Mouse (Mus musculus) ovary, adult 18-20 months (tissue): ENCODE measurements around the gene Slc6a9.

Experiments
- DNase-seq: peaks from one replicate; pipeline ENCODE4 v3.0.0; 2022; ENCODE audit warnings: low spot score, mixed read lengths

Slc6a9 gene

GRCm38 (mm10) chr4:117878301-117878700 is 44.0 kb downstream of the Slc6a9 start:
- DNase-seq = no peak

- DNase-seq = no peak
Measured at GRCm38 (mm10) chr4:117878703-117879102, 44.4 kb downstream of the Slc6a9 start.

GRCm38 (mm10) chr4:117882701-117883691 is 48.7 kb downstream of the Slc6a9 start, which contains the start of gene B4galt2:
Gene B4galt2 (minus strand): TSS chr4:117883487.
- DNase-seq = no peak

- DNase-seq = no peak
Measured at GRCm38 (mm10) chr4:117884146-117884545, 49.8 kb downstream of the Slc6a9 start.

- DNase-seq = no peak
Measured at GRCm38 (mm10) chr4:117885093-117885492, 50.8 kb downstream of the Slc6a9 start.

- DNase-seq = no peak
Measured at GRCm38 (mm10) chr4:117885994-117886393, 51.7 kb downstream of the Slc6a9 start.

GRCm38 (mm10) chr4:117886644-117887043 is 52.3 kb downstream of the Slc6a9 start:
- DNase-seq = no peak

GRCm38 (mm10) chr4:117887133-117887532 is 52.8 kb downstream of the Slc6a9 start, which contains the start of gene Atp6v0b:
Gene Atp6v0b (minus strand): TSS chr4:117887333.
- DNase-seq = peak; percentile 82

- no peak for DNase-seq
Measured at GRCm38 (mm10) chr4:117887920-117888319, 53.6 kb downstream of the Slc6a9 start.

GRCm38 (mm10) chr4:117889471-117889870 is 55.2 kb downstream of the Slc6a9 start:
- no peak for DNase-seq

GRCm38 (mm10) chr4:117890031-117890430 is 55.7 kb downstream of the Slc6a9 start:
- DNase-seq = no peak

GRCm38 (mm10) chr4:117890750-117891149 is 56.4 kb downstream of the Slc6a9 start:
- no peak for DNase-seq

GRCm38 (mm10) chr4:117891738-117892161 is 57.4 kb downstream of the Slc6a9 start, which contains the start of gene Dph2:
Gene Dph2 (minus strand): TSS chr4:117892032.
- peak; percentile 72 for DNase-seq

GRCm38 (mm10) chr4:117893376-117893775 is 59.1 kb downstream of the Slc6a9 start:
- DNase-seq = no peak

GRCm38 (mm10) chr4:117894601-117895000 is 60.3 kb downstream of the Slc6a9 start:
- DNase-seq = no peak

- DNase-seq = no peak
Measured at GRCm38 (mm10) chr4:117895339-117895738, 61.0 kb downstream of the Slc6a9 start.

- no peak for DNase-seq
Measured at GRCm38 (mm10) chr4:117896031-117896430, 61.7 kb downstream of the Slc6a9 start.

GRCm38 (mm10) chr4:117898111-117898510 is 63.8 kb downstream of the Slc6a9 start:
- DNase-seq = no peak

- no peak for DNase-seq
Measured at GRCm38 (mm10) chr4:117904094-117904493, 69.8 kb downstream of the Slc6a9 start.

- no peak for DNase-seq
Measured at GRCm38 (mm10) chr4:117904761-117905160, 70.5 kb downstream of the Slc6a9 start.

- DNase-seq = no peak
Measured at GRCm38 (mm10) chr4:117906196-117906595, 71.9 kb downstream of the Slc6a9 start.

GRCm38 (mm10) chr4:117908834-117909453 is 74.6 kb downstream of the Slc6a9 start:
- DNase-seq = no peak

GRCm38 (mm10) chr4:117912131-117912561 is 77.8 kb downstream of the Slc6a9 start:
- no peak for DNase-seq
